Mouse (Mus musculus) ES-Bruce4 (cell line): ENCODE measurements around the gene Mllt1.

Source experiments
- CTCF ChIP-seq: IDR thresholded peaks from one replicate; pipeline ENCODE4 v1.8.1; 2011; ENCODE audit warnings: low read depth, low read length
- EP300 ChIP-seq: IDR thresholded peaks from 2 replicates; pipeline ENCODE4 v1.6.1; 2011; ENCODE audit warnings: low read depth, low read length; ENCODE audit not compliant: insufficient read depth
- POLR2A ChIP-seq: IDR thresholded peaks from one replicate; pipeline ENCODE4 v1.8.1; 2011; ENCODE audit warnings: low read length; ENCODE audit not compliant: insufficient read depth

- TF ChIP-seq POLR2A (no peak), CTCF (no peak), EP300 (no peak)
Measured at GRCm38 (mm10) chr17:56954871-56955270, 19.7 kb upstream of the Mllt1 start.
